Comparison of ENCODE assay signal across 30 mouse cellular contexts in genomic region chr3:149625066-149625465, GRCm38 (mm10).
A peak's percentile ranks its signal among the peaks of the same experiment; 100 is the strongest.
DNase-seq lines count a peak whose midpoint lies in the region; ATAC-seq and TF ChIP-seq lines count a peak whose summit lies in the region.
"Had no signal": no experiment of that assay in that cellular context is flagged by ENCODE, and none has a peak within 500 bp of the region (broad histone marks: within the 10 kb centered on the region; RNA-seq: fewer than 3 reads in every experiment).

No protein-coding gene starts in this region.

- no peak for TF ChIP-seq CTCF in lung, embryonic 14.5 days (IDR thresholded peaks at IDR 0.05; ENCODE audit: low read depth)

- H3K9me3 ChIP-seq in lung, embryonic 14.5 days (ENCODE audit: low read depth, low read length) = no peaks in the 10 kb centered on the region
- no peaks in the 10 kb centered on the region for H3K9me3 ChIP-seq in hindbrain, embryonic 10.5 days
- no peaks in the 10 kb centered on the region for H3K9me3 ChIP-seq in midbrain, embryonic 10.5 days (replicated peaks)
- H3K9me3 ChIP-seq: forebrain, embryonic 10.5 days; heart, embryonic 13.5 days; kidney, embryonic 15.5 days; midbrain, embryonic 13.5 days; neural tube, embryonic 13.5 days had no signal

- no peak overlapping the region for H3K27ac ChIP-seq in lung, embryonic 14.5 days (ENCODE audit: low read depth)
- no peak overlapping the region for H3K27ac ChIP-seq in hindbrain, embryonic 10.5 days
- H3K27ac ChIP-seq in midbrain, embryonic 10.5 days (replicated peaks) = no peak overlapping the region
- H3K27ac ChIP-seq: forebrain, embryonic 10.5 days; gastrocnemius, adult 2 months; heart, embryonic 13.5 days; kidney, embryonic 15.5 days; liver, embryonic 14.5 days; midbrain, embryonic 13.5 days; neural tube, embryonic 13.5 days had no signal

- peak; percentile 50 for DNase-seq in lung, embryonic 14.5 days
- DNase-seq in lung, postnatal 4 days = no peak
- peak; percentile 91 for DNase-seq in Muller cell, postnatal 12 days (ENCODE audit: inconsistent ontology term)
- DNase-seq in adrenal gland, postnatal 10 days = peak; percentile 15
- no peak for DNase-seq in spleen, postnatal 10 days (ENCODE audit: low spot score in 2 of 2)
- DNase-seq in hindbrain, embryonic 10.5 days (ENCODE audit: low spot score) = no peak
- DNase-seq in midbrain, embryonic 10.5 days (ENCODE audit: low spot score) = no peak
- DNase-seq: cerebellum, adult 8-10 months; cerebellum, postnatal 25 days; gastrocnemius, adult 2 months; heart, postnatal 10 days; kidney, adult 18-20 months; kidney, postnatal 25 days; liver; lung, adult 2 months; retina, postnatal 1 day; right cerebral cortex, postnatal 25 days; thymus, adult 18-20 months; thymus, postnatal 25 days had no signal

- H3K4me2 ChIP-seq in lung, embryonic 14.5 days = no peak overlapping the region
- H3K4me2 ChIP-seq: heart, embryonic 13.5 days; kidney, embryonic 15.5 days; midbrain, embryonic 13.5 days; neural tube, embryonic 13.5 days had no signal

- H3K4me1 ChIP-seq in lung, embryonic 14.5 days (ENCODE audit: insufficient read depth) = no peaks in the 10 kb centered on the region
- H3K4me1 ChIP-seq in hindbrain, embryonic 10.5 days (replicated peaks) = no peaks in the 10 kb centered on the region
- no peaks in the 10 kb centered on the region for H3K4me1 ChIP-seq in midbrain, embryonic 10.5 days
- H3K4me1 ChIP-seq: forebrain, embryonic 10.5 days; heart, embryonic 13.5 days; kidney, embryonic 15.5 days; megakaryocyte, embryonic 14.5 days; midbrain, embryonic 13.5 days; neural tube, embryonic 13.5 days had no signal

- no peak overlapping the region for H3K4me3 ChIP-seq in lung, embryonic 14.5 days (ENCODE audit: low read depth, low read length)
- H3K4me3 ChIP-seq in hindbrain, embryonic 10.5 days = no peak overlapping the region
- no peak overlapping the region for H3K4me3 ChIP-seq in midbrain, embryonic 10.5 days
- H3K4me3 ChIP-seq: forebrain, embryonic 10.5 days; gastrocnemius, adult 2 months; heart, embryonic 13.5 days; kidney, embryonic 15.5 days; megakaryocyte, embryonic 14.5 days; midbrain, embryonic 13.5 days; neural tube, embryonic 13.5 days had no signal

- ATAC-seq in lung, embryonic 14.5 days (ENCODE audit: insufficient read depth) = peak; percentile 41
- ATAC-seq: forebrain, embryonic 16.5 days; hindbrain, embryonic 16.5 days; midbrain, embryonic 13.5 days; Patski had no signal

- no peaks in the 10 kb centered on the region for H3K36me3 ChIP-seq in lung, embryonic 14.5 days (ENCODE audit: insufficient read depth)
- no peaks in the 10 kb centered on the region for H3K36me3 ChIP-seq in hindbrain, embryonic 10.5 days
- no peaks in the 10 kb centered on the region for H3K36me3 ChIP-seq in midbrain, embryonic 10.5 days
- H3K36me3 ChIP-seq: forebrain, embryonic 10.5 days; heart, embryonic 13.5 days; kidney, embryonic 15.5 days; midbrain, embryonic 13.5 days; neural tube, embryonic 13.5 days had no signal

- no peaks in the 10 kb centered on the region for H3K27me3 ChIP-seq in lung, embryonic 14.5 days (ENCODE audit: insufficient read depth, low read length)
- H3K27me3 ChIP-seq in hindbrain, embryonic 10.5 days (ENCODE audit: insufficient read depth, poor library complexity, severe bottlenecking) = no peaks in the 10 kb centered on the region
- no peaks in the 10 kb centered on the region for H3K27me3 ChIP-seq in midbrain, embryonic 10.5 days (ENCODE audit: low read depth, poor library complexity, severe bottlenecking)
- H3K27me3 ChIP-seq: CH12.LX; heart, embryonic 13.5 days; kidney, embryonic 15.5 days; megakaryocyte, embryonic 14.5 days; midbrain, embryonic 13.5 days; neural tube, embryonic 13.5 days; Patski had no signal

- H3K9ac ChIP-seq in lung, embryonic 14.5 days = no peak overlapping the region
- H3K9ac ChIP-seq: heart, embryonic 13.5 days; kidney, embryonic 15.5 days; liver, embryonic 14.5 days; midbrain, embryonic 13.5 days; neural tube, embryonic 13.5 days had no signal

- 32% methylated on average over 3 of the region's 3 CpGs for WGBS in lung, embryonic 14.5 days
- WGBS in hindbrain, embryonic 10.5 days = 88% methylated on average over 3 of the region's 3 CpGs
- 87% methylated on average over 3 of the region's 3 CpGs for WGBS in midbrain, embryonic 10.5 days

Comparison
In these comparisons a context has a peak if more than half of its experiments do, and no peak if none do; other contexts are left out.
1. DNase-seq: peak in lung, embryonic 14.5 days (single experiment), Muller cell, postnatal 12 days (single experiment) and adrenal gland, postnatal 10 days (single experiment); none in lung, postnatal 4 days (0 of 2), spleen, postnatal 10 days (0 of 2), hindbrain, embryonic 10.5 days (single experiment) and midbrain, embryonic 10.5 days (single experiment).